Mouse (Mus musculus) ES-CJ7 (cell line): ENCODE data around the gene Serinc3.
"Not testable (repeated sequence)": the region's sequence is repeated elsewhere in the genome, so short reads cannot be mapped to it uniquely, and the experiment has no call there.

Experiments used
- DNase-seq: peaks from one replicate; pipeline ENCODE4 v3.0.0; 2011; ENCODE audit warnings: low read depth, low spot score

The Serinc3 gene

DNA sequence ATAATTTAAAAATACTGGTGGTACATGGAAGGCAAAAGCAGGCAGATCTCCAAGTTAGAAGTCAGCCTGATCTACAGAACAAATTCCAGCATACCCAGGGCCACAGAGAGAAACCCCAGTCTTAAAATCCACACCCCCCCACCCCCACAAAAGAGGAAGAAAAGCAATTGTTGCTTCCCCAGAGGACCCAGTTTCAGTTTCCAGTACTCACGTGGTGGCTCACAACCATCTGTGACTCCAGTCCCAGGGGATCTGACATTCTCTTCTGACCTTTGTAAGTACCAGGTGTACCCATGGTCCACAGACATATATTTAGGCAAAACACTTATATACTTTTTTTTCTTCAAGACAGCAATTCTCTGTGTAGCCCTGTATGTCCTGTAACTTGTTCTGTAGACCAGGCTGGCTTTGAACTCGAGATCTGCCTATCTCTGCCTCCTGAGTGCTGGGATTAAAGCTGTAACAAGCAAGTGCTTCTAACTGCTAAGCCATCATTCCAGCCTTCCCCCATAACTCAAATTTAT lies 17.8 kb upstream of the Serinc3 start:
- no peak for DNase-seq

GRCm38 (mm10) chr2:163662076-163662475 lies 17.1 kb upstream of the Serinc3 start:
- no peak for DNase-seq

- DNase-seq = no peak
Observed at GRCm38 (mm10) chr2:163661371-163661850, 16.5 kb upstream of the Serinc3 start.

GRCm38 (mm10) chr2:163660103-163660701 lies 15.3 kb upstream of the Serinc3 start:
- DNase-seq = no peak

DNA sequence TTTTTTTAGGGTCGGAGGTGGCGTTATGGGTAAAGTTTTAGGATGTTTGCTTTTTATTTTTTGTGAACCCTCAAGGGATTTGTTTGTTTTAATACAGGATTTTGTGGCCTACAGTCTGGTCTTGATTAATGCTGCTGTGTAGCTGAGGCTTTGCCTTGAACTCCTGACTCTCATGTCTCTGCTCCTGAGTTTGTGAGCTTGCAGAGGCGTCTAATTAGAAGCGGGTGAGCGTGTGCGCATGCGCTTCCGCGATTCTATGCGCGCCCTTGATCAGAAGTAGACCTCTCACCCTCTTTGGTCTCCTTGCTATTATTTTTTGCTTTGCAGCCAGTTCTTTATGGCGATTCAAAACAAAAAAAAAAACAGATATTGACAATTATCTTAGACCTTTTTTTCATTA lies 14.5 kb upstream of the Serinc3 start:
- DNase-seq = peak; percentile 8

GRCm38 (mm10) chr2:163658941-163659340 lies 14.0 kb upstream of the Serinc3 start:
- DNase-seq = peak; percentile 5

GRCm38 (mm10) chr2:163657975-163658886 lies 13.3 kb upstream of the Serinc3 start, which contains the start of gene Pkig:
Gene Pkig (plus strand): TSS chr2:163658386.
- peak; percentile 75 for DNase-seq

DNA sequence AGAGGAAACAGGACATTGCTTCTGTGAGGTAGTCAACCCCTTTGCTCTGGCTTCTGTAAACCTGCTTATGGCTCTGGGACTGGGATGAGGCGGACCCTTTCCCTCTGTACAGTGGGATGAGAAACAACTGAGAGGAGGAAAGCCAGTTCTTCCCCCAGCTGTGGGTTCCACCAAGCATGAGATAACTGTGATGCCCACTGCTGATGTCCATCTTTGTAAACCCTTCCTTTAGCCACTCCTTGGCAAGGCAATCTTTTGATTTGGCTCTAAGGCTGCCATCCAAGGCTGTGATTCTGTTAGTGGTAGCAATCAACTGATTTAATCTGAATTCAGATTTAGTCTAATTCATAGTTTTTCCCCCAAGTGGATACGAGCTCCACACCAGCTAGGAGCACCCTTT lies 12.6 kb upstream of the Serinc3 start:
- no peak for DNase-seq

- not testable (repeated sequence) for DNase-seq
Observed at GRCm38 (mm10) chr2:163655699-163656098, 10.8 kb upstream of the Serinc3 start.

GRCm38 (mm10) chr2:163646461-163647080 lies 1.6 kb upstream of the Serinc3 start:
- peak; percentile 40 for DNase-seq

DNA sequence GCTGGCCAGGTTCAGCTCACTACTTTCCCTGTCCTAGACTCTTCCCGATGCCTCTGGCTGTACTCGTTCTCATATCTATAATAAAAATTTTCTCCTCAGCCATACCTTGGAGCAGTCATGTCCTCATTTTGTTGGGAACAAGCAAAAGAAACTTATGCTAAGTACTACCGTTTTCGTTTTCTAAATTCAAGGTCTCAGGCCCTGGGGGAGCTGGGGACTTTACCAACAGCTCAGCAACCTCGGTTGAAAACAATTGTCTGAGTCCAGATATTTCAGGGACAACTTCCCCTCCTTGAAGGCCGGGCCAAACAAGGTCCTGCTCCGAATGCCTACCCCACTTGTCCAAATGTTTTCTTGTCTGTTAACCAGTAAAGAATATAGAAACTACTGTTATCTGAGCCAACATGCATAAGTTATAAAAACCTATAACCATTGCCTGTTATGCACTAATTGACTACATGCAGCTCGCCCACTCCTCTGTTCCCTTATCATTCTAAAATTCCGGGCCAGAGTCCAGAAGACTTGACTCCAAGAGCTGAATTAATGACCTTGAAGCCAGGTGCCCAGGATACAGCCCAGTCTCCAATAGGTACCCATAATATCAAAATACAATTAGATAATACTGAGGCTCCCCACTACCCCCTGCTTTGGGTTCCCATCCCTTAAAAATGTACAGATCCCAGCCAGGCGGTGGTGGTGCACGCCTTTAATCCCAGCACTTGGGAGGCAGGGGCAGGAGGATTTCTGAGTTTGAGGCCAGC lies 949 bp upstream of the Serinc3 start:
- DNase-seq = no peak

DNA sequence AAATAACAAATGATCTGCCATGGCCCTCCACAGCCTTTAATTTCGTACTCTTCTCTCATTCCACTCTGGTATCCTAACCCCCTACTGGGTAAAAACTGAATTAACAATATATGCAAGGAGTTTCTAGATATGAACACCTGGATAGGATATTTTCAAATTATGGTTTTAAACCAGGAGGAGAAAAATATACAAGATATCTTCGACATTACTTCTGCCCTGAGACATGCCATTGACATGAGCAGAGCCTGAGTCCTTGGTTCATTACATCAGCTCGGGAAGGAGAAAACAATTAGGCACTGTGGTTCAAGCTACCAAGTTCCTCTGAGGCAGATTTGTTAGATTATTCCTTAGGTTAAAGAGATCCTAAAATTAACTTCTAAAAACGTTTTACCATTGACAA lies 884 bp downstream of the Serinc3 start:
- no peak for DNase-seq

- DNase-seq = no peak
Observed at GRCm38 (mm10) chr2:163643576-163643971, 1.4 kb downstream of the Serinc3 start.

- DNase-seq = no peak
Observed at GRCm38 (mm10) chr2:163642685-163643575, 2.0 kb downstream of the Serinc3 start.

DNA sequence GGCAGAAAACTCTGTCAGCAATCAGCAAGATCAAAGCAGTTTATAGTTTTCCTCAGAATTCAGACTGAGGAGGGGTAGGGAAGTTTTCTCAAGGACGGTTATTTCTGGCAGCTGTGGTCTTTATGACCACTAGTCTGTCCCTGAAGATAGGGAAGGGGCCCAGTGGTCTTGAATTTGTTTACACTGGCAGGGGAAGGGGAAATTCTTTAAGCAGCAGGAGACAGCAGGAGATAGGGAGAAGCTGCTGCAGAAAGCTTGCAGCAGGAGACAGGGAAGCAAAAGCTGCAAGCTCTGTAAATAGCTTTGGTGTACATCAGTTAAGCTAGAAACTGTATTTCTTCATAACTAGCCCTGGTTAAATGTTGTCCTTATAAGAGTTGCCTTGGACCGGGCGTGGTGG lies 3.2 kb downstream of the Serinc3 start:
- DNase-seq = no peak

DNA sequence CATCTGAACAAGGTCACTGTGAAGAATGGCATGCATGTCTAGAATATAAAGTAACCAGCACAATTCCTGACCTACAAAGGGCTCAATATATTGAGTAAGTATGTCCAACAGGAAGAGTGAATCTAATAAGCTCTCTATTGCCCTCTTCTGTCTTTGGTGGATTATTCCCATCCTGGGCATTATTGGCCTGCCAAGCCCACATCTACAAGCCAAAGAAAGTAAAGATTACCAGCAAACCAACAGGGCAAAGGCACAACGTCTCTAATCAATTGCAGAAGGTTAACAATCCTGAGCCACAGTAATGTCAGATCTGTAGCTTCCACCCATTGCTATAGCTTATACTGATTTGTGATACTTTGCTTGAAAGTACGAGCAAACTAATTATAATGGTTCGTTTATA lies 4.4 kb downstream of the Serinc3 start:
- DNase-seq = no peak

DNA sequence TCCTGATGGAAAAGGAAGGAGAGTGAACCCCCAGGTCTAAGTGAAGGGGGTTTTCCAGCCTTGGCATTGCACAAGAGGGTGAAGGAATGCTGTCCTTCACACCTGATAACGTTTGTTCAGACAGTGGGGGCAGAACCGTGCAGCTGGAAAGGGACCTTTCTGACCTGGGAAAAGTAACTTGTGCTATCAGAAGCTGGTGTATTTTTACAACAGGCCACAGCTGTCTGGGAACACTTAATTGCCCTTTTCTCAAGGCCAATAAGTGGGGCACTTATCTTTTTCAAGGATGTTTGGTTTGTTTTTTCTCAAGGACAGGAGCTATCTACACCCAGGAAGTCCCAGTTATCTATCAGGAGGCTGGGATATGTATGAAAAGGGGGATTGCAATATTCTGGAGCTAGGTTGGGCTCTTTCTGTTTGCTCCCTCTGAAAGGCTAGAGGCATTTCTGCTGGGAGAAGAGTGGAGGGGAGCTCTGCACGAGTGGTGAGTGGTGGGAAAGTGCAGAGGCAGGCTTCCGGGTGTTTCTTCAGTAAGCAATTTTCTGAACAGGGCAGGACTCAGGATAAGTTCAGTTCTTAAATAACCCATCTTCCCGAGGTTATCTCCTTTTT lies 7.2 kb downstream of the Serinc3 start:
- no peak for DNase-seq

DNA sequence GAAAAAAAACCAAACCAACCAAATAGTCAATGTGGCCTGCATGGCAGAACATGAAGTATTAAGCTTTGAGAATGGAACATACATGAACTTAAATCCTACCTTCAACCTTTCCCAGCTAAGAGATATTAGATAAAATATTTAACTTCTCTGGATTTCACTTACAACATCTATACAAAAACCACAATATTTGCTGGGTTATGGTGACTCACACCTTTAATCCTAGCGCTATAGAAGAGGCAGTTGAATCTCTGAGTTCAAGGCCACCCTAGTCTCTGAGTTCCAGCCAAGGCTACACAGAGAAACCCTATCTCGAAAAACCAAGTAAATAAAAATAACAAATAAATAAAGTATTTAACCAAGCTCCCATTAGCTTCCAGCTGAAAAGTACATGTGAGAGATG lies 8.9 kb downstream of the Serinc3 start:
- DNase-seq = no peak

- DNase-seq = no peak
Observed at GRCm38 (mm10) chr2:163634211-163634610, 10.7 kb downstream of the Serinc3 start.

DNA sequence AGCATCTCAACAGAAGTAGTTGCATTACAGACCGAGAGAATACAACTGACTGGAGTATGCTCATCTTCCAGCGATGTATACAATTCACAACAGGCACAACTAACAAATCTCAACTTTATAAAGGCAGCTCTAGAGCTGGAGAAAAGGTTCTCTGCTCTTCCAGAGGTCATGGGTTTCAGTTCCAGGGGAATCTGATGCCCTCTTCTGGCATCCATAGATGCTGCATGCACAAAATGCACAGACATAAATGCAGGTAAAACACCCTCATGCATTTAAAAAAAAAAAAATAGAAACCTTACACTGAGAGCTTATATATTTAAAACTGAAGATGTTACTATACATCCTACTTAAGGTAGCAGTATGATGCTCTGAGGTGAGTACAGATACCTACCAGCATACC lies 13.2 kb downstream of the Serinc3 start:
- peak; percentile 18 for DNase-seq
